Mouse (Mus musculus): Measurements from ENCODE around the gene Nxn.

Nxn gene

DNA sequence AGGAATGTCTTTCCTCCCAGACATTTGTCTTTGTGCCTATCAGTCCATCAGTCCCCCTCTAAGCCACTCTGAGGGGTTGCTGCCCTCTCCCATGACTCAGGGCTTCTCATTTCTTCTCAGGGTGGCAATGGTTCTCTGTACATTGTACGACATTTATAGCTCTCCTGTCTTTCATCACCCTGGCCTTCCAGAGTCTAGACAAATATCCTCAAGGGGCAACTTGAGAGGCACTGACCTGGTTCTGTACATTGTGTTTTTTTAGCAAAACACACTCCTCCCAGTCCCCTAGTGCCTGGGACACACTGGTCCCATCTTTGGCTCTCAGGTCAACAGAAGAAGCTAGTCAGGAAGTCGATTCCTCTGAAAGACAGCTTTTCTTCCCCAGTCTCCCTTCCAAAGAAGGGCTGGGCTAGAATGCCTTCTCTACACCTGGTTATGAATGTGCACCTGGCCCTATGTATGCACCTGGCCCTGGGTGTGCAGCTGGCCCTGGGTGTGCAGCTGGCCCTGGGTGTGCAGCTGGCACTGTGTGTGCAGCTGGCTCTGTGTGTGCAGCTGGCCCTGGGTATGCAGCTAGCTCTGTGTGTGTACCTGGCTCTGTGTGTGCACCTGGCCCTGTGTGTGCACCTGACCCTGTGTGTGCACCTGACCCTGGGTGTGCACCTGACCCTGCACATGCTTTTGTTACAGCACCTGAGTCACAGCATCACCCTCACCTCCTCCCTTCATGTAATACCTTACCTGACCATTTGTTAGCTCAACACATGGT is 70.2 kb downstream of the Nxn start:
- no peak for DNase-seq (ENCODE audit: low spot score)

DNA sequence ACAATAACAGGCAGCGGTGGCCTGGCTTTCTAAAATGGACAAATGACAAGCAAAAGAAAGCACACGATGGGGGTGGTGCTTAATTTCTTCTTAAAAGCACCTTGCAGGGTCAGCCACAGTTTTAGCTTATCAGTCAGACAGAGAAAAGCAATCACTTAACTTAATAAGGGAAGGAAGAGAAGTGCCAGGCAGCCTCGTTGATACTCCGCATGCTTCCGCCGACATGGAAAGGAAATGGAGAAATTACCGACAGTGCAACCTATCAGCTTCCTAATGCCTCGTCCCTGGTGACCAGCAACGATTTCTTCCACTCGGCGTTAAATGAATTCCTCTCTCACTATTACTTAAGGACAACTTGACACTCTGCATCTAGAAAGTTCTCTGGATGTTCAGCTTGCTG is 70.9 kb downstream of the Nxn start:
- no peak for DNase-seq (ENCODE audit: low spot score)

DNA sequence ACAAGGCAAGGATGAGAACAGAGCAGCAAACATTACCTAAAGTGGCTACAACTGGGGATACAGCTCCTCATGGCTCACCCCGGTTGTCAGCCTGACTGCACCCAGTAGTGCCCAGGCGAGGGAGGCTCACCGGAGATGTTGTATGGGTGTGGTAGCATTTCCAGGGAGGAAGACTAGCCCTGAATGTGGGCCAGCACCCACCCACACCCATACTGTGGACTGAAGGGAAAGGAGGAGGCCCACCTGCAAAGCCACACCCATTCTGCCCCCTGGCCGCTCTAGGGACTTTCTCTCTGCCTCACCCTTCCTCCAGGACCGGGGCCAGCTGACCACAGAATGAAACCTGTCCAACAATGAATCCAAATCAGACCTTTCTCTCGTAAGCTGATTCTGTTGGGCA is 72.3 kb downstream of the Nxn start:
- no peak for DNase-seq (ENCODE audit: low spot score)

DNA sequence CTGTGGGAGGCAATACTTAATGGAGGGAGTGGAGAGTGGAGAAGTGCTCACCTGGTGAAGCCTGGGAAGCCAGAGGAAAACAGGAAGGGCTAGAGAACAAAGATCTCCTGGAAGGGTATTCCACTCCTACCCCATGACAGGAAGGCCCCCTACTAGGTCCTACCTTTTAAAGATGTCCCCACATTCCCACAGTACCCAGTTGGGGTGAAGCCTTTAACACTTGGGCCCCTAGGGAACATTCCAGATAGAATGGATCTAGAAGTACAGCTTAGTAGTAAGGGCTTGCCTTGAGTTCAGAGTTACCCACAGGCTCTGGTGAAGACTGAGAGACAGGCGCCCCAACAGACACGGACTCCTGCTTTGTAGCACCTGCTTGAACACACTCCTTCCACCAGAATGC is 72.9 kb downstream of the Nxn start:
- DNase-seq (ENCODE audit: low spot score) = no peak

DNA sequence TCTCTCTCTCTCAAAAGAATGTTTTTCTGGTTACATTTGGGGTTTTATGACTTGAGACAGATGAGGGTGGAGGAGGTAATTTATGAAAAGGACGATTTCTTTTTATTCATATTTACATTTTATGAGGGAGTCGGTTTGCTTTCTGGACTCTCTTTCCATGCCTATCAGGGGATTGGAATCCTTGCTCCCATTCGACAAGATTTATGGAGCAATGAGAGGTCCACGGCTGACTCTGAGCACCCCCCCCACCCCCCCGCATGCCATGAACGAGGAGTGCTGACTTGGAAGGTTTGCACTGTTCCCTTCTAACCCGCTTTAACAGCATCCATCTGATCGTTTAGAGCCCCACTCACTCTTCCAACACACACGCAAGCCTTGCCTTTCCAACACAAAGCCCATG is 74.1 kb downstream of the Nxn start:
- DNase-seq (ENCODE audit: low spot score) = no peak

DNA sequence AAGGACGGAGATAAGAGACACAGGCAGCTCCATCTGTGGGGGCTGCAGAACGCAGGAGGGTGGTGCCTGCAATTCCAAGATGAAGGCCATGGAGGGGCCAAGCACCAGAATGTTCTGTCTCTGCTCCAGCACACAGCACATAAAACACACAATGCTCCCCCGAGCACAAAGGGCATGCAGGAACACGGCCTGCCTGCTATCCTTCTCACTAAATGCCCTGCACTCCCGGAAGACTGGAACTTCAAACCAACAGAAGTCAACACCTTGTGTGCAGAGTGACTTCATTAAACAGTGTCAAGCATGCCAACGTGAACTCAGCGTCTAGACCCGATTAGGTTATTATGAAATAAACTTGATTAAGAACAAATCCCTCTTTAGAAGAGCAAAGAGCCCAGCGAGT is 74.7 kb downstream of the Nxn start:
- DNase-seq (ENCODE audit: low spot score) = no peak

DNA sequence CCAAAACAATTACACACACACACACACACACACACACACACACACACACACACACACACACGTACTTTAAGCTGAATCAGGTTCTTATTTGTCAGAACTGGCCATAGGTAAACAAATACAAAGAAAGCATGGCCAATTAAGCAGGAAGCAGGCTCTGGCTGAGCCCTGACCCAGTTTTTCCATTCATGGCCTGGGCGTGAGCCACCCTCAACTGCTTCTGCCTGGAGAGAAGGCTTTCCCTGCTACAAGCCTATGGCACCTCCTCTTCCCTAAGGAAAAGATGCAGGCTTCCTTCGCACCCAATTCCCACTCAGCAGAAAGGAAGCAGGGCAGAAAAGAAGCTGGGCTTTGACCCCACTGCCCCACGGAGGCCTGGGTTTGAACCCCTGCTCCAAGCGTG is 76.0 kb downstream of the Nxn start:
- no peak for DNase-seq (ENCODE audit: low spot score)

DNA sequence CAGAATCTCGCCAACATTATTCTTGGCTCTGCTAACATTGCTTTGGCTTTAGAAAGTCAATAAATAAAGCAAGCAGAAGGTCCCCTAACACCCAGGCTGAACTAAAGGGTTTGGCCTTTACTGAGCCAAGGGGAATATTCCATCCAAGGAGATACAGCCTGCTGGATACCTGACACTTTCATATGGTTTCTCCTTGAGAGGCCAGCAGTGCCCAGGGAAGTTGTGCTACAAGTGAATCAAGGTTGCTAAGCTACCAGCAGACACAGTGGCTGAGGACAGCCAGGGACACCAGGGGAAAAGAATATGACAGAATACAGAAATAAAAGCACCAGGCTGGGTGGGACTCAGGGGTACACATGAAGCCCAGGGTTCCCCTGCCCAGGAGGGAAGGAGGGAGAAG is 76.9 kb downstream of the Nxn start:
- DNase-seq (ENCODE audit: low spot score) = no peak

DNA sequence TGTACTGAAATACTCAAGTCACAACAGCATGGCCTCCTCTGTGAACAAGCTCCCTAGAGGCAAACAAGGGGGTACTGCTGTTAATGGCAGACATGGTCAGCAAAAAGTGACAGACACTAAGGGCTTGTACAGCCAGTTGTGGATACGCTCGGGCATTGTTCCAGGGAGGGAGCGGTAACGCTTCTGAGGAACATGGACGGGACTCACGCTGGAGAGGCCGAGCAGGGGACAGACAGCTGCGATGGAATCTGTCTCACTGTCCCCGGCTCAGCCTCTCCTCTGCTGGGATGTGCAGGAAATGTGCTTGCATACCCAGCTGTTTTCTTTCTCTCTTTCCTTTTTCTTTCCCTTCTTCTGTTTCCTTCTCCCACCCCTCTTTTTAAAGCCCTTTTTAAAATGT is 78.5 kb downstream of the Nxn start:
- DNase-seq (ENCODE audit: low spot score) = no peak

DNA sequence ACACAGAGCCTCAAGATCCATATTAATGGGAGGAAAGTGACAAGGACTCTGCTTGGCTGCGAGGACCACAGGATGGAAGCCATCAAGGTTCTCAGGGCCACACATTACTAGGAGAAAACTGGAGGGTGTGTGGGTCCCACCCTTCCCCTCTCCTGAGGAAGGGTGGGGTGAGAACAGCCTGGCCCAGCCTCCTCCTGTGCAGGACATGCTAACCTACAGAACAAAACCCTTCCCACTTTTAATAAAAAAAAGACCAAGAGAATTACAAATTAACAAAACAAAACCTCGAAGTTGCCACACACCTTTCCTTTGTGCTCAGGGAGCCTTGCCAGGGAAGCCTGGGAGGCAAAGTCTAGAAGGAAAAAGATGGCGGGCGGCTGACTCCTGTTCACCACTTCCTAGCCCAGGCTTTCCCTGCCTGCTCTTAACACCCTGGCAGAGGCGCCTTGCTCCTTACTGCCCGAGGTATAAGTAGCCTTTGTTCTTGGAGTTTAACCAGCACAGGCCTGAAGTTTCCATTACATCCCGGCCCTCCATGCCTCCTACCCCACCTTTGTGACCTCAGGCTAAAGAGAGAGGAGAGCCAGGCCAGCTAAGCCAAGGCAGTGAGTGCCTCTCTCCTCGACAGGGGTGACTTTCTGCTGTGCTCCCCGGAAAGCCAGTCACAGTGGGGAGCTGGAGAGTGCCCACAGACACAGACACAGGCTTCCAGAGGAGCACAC is 79.1 kb downstream of the Nxn start:
- no peak for DNase-seq (ENCODE audit: low spot score)

DNA sequence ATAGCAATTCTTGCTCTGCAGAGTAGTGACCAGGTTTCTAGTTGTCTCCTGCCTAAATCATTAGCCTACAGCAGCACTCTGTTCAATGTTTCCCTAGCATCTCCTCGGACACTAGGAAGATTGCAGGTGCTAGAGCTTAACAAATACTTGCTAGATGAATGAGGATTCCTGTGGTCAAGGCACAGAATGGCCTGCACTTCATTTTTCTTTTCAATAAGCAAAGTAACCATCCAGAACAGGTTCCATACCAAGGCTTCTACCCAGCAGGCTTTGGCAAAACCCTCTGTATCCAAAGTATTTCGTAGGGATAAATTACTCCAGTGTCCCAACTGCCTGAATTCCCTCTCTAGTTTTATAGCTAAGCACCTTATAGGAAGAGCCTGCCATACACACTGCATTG is 81.0 kb downstream of the Nxn start:
- DNase-seq (ENCODE audit: low spot score) = no peak

DNA sequence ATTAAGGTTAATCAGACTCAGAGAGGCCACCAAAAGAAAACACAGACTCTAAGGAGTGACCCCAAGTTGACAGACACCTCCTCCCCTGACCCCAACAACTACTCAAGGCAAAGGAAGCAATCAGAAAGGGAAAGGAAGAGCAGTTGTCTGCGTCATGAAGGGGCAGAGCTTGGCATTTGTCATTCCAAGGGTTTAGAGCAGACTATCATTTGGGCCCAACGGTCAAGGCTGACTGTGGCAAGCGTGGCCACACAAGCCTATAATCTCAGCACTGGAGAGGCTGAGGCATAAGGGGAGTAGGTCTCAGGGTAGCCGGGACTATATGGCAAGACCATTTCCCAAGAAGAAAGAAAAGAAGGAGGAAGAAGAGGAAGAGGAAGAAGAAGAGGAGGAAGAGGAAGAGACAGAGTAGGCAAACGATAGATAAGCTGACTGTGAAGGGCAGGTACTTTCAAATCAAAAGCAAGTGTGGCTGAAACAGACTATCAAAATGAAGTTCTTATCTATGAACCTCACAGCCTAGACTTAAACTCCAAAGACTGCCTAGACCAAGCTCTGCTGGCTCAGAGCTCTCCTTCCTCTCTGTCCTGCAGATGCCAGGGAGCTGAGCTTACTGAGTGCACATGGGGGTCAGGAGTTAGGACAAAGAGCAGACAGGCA is 83.0 kb downstream of the Nxn start:
- no peak for DNase-seq (ENCODE audit: low spot score)

DNA sequence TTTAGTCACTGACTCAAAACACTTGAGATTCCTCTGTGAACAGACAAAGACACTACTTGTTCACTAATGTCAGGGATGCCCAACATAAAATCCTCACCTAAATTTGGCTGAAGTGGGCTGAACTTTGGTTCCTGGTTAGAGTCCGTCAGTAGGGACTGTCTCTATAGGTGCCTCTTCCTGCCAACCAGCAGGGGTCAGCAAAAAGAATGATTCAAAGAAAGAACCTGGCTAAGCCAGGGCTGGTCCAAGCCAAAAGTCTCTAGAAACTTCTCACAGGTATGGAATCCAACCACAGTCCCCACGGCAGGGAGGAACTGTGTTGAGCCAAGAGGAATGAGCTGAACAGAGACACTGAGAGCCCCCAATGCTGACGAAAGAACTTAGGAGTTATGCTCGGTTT is 84.2 kb downstream of the Nxn start:
- no peak for DNase-seq (ENCODE audit: low spot score)

DNA sequence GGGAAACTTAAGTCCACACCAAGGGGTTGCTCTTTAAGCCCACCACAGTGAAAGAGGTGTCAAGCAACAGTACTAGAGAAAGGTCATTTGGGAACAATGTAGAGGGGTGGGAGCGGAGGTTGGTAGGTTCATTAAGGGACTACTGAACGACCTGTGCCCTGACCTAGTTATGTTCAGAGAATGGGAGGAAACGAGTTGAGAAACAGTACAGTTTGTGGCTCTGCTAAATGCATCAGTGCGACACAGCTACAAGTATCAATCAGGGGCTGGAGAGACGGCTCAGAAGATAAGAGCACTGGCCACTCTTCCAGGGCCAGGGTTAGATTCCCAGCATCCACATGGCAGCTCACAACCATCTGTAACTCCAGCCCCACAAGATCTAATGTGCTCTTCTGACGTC is 84.8 kb downstream of the Nxn start:
- DNase-seq (ENCODE audit: low spot score) = no peak

DNA sequence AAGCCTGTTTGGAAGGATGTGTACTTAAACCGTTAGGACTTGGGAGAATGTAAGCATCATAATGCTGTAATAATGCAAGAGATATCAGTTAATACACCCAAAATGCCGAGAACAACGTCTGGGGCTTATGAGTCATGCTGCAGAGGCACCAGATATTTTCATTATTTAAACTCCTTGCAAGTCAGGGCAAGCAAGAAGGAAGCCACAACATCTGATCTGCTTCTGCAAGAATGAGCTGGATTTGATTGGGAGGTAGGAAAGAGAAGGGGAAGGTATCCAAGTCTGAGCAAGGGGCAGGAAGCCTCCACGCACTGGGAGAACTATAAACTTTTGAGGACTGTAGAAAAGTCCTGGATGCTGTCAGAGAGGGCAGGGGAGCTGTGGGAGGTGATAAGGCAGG is 86.1 kb downstream of the Nxn start:
- DNase-seq (ENCODE audit: low spot score) = no peak

DNA sequence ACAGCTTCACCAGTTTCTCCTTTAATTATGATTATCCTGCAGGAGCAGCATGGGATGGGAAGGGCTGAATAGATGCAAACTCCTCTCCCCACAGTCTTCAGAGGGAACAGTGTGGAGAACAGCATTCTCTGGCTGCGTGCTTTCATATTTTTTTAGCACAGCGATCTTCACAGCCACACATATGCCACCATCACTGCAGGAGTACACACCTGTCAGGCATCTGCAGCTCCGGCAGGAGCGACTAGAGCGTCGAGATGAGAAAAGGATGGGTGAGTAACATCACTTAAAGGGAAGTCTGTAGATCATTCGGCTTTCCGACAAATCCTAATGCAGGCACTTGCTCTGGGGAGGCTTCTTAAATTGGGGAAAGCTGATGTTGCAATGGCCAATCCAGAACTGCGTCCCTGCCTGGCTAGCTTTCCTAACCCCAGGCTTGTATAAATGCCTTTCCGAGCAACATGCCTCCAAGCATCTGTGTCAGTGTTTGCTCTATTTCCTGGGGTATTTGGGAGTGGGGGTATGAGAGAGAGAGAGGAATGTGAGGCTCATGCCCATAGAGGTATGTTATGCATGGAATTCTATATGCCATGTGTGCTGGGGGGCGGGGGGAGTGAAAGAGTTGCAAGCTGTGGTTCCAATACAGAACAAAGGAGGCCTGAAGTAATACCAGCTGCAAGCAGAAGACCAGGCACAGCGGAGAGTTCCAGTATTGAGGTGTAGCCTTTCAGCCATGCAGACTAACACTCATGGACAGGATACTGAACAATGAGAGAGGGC is 87.5 kb downstream of the Nxn start:
- DNase-seq (ENCODE audit: low spot score) = no peak

DNA sequence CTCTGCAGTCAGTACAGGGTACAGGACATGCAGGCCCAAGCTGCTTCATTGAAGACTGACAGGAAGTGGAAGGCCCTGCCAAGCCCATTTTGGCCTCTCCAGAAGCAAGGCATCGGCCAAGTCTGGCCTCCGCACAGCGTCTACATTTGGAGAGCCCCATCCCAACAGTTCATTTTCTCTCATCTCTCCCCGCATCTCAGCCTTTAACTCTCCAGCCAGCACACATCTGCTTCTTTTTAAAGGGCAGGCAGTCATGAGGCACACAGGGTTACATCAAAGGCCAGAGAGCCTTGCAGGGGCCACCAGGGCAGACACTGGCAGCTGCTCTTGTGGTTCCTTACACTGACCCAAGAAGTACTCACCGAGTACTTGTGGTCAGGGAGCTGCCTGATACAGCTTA is 89.1 kb downstream of the Nxn start:
- peak; percentile 68 for DNase-seq (ENCODE audit: low spot score)

DNA sequence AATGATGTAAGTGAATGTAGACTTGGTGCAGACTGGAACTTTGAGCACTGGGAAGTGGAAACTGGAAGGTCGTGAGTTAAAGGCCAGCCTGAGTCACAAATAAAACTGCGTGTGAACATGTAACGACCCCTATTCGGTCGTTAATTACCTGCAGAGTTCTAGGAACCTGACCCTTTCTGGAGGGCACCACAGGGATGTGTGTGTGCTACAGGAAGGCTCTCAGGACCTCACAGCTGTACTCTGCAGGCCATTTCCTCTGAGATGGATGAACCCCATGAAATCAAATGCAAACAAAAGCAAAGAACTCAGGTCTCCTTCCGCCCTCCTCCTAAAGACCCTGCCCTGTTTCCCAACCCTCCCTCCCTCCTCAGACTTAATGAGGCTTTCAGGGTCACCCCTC is 89.9 kb downstream of the Nxn start:
- no peak for DNase-seq (ENCODE audit: low spot score)

DNA sequence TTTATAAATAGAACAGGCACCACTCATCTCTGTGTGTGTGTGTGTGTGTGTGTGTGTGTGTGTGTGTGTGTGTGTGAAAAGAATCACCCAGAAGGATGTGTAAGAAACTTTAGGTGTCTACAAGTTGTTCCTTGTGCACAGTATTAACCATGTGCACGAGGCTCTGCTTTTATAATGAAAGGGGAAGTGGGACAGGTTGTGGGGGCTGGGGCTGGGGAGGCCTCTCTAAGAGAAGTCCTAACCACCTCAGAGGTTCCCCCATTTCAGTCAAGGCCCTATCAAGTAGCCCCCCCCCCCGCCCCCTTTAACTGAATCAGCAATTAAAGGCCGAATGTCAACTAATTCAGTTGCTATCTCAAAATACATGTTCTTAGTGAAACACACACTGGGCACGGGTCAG is 92.2 kb downstream of the Nxn start:
- DNase-seq (ENCODE audit: low spot score) = no peak

DNA sequence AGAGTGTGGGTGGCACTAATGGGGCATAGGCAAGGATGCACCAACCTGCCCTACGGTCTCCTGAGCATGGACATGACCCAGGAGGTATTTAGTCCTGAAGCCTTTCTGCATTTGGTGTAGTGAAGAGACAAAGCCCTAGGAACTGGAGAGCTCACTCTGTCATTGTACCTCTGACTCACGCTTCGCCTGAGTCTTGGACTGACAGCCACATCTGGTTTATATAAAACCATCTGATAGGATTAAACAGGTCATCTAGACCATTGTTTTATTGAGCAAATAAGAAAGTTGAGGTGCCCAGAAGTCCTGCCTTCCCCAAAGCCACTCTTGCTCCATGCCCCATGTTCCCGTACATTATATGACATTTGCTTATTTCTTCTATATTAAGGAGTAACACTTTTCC is 93.4 kb downstream of the Nxn start:
- DNase-seq (ENCODE audit: low spot score) = no peak

DNA sequence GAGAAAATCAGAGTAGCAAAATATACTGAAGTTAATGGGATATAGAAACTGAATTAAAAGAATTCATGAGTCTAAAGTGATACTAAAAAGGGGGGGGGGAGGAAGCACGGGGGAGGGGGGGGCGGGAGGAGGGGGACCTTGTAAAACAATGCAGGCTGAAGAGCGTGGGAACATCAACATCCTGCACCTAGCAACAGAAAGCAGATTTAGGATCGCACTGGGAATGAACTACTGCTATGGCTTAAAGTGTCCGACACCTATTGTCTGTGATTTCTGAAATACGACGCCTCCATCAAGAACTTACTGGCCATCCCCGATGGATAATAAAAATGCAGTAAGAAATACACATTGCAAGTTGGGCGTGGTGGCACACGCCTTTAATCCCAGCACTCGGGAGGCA is 95.6 kb downstream of the Nxn start:
- DNase-seq (ENCODE audit: low spot score) = no peak

DNA sequence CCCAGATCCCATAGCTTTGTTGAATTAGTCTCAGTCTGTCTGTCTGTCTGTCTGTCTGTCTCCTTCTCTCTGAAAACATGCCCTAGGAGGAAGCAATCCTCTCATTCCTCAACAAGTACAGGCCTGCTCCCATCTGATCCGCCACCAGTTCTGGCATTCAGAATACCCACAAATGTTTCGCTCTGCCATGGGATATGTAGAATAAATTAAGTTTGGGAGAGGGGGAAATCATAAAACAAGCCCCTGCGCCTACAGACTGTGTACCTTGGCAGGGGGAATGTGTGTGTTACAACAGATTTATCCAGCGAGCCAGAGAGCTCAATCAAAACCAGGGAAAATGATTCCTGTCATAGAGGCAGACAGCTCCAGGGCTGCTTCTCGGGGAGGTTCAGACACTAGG is 98.1 kb downstream of the Nxn start:
- DNase-seq (ENCODE audit: low spot score) = no peak
